Mouse (Mus musculus): Measurements from ENCODE around the gene Cln6. TPM values are rescaled to one million over a fixed set of nuclear protein-coding genes. Genes with fewer than 3 reads are reported as not detected.

The Cln6 gene
- polyA plus RNA-seq (2012; rRNA removed; ENCODE audit: low replicate concordance) = 58.1 and 76.2 TPM in 2 replicates

GRCm38 (mm10) chr9:62838506-62839171 is at the start of gene Cln6:
TSS of gene Cln6 (plus strand) at chr9:62838785.

GRCm38 (mm10) chr9:62811516-62812121 is 27.0 kb upstream of the Cln6 start, which contains the start of gene Fem1b:
TSS of gene Fem1b (minus strand) at chr9:62811934.

GRCm38 (mm10) chr9:62857719-62858261 is 19.2 kb downstream of the Cln6 start, which contains the start of gene Calml4:
TSS of gene Calml4 (plus strand) at chr9:62858080.

Other genes with a start within 250 kb of the Cln6 start
- 7.2 and 10.1 TPM in 2 replicates for gene Itga11, start 161.0 kb upstream of the Cln6 start, polyA plus RNA-seq (2012; rRNA removed; ENCODE audit: low replicate concordance)
- 11.1 and 12.2 TPM in 2 replicates for gene Fem1b, start 26.9 kb upstream of the Cln6 start, polyA plus RNA-seq (2012; rRNA removed; ENCODE audit: low replicate concordance)
- 0.82 and 3.5 TPM in 2 replicates for gene Calml4, start 19.3 kb downstream of the Cln6 start, polyA plus RNA-seq (2012; rRNA removed; ENCODE audit: low replicate concordance)
- gene Pias1, start 149.1 kb downstream of the Cln6 start, polyA plus RNA-seq (2012; rRNA removed; ENCODE audit: low replicate concordance) = 16.9 and 49.7 TPM in 2 replicates